Mouse (Mus musculus) liver, postnatal 0 days (tissue): ENCODE results near the gene Icam1.

Source experiments
- CTCF ChIP-seq: sonication (generic); IDR thresholded peaks from 2 replicates; pipeline ENCODE4 v1.5.1; 2016; ENCODE audit warnings: antibody characterized with exemption, low read depth
- EP300 ChIP-seq: IDR thresholded peaks from 2 replicates; pipeline ENCODE4 v1.6.1; 2016; ENCODE audit warnings: antibody characterized with exemption, low read depth, mild to moderate bottlenecking

DNA sequence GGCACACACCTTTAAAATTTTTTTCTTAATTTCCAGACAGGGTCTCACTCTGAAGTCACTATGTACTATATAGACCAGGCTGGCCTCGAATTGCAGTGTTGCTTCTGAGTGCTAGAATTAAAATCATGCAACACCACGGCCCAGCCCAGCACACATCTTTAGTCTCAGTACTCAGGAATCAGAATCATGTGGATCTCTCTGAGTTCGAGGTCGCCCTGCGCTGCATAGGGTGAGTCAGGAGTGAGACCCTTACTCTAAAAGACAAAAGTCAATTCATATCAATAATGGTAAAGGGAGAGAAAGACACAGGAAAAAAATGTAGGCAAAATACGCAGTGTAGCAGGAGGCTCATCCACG is 13.5 kb upstream of the Icam1 start:
- no peak for TF ChIP-seq CTCF
- no peak for TF ChIP-seq EP300
